Mouse (Mus musculus) E14TG2a.4 (cell line): ENCODE results near the gene Pfkm.
A peak's percentile ranks its signal among the peaks of the same experiment; 100 is the strongest.

Experiments used
- H3K27me3 ChIP-seq: 2 replicates; pipeline ENCODE4 v1.6.1; 2014; ENCODE audit warnings: low read length, control low read depth; ENCODE audit not compliant: insufficient read depth
- H3K36me3 ChIP-seq: 2 replicates; pipeline ENCODE4 v1.6.1; 2014; ENCODE audit warnings: low read length, control low read depth; ENCODE audit not compliant: insufficient read depth
- H3K4me1 ChIP-seq: replicated peaks from 2 replicates; pipeline ENCODE4 v1.6.1; 2014; ENCODE audit warnings: low read depth, low read length, control low read depth
- H3K4me3 ChIP-seq: replicated peaks from 2 replicates; pipeline ENCODE4 v1.5.1; 2014; ENCODE audit warnings: mild to moderate bottlenecking, low read length
- H3K9me3 ChIP-seq: 2 replicates; pipeline ENCODE4 v1.6.1; 2014; ENCODE audit warnings: low read length, control low read depth
- CTCF ChIP-seq: conservative IDR thresholded peaks from 2 replicates; pipeline ENCODE4 v1.5.1; 2014; ENCODE audit warnings: low read length
- NANOG ChIP-seq: IDR thresholded peaks from 2 replicates; pipeline ENCODE4 v1.6.1; 2014; ENCODE audit warnings: borderline replicate concordance, low read length, mixed read lengths
- POU5F1 ChIP-seq: IDR thresholded peaks from 2 replicates; pipeline ENCODE4 v1.6.1; 2014; ENCODE audit warnings: low read length, borderline replicate concordance

The Pfkm gene

DNA sequence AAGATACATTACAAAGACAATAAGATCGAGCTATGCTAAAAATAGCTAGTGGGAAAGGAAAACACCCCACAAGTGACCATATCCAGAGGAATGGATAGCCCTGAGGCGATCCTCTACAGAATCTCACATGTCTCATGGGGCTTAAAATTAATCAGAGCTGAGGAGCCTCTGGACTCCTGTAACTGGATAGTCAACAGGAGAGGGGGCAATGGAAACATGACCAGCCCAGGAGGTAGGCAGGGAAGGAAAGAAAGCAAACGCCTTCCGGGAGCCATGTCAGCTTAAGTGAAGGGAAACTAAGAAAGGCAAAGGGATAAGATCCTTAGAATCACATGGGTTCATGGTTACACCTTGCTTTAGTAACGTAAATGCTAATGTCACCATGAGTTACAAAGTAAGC lies 48.4 kb downstream of the Pfkm start:
- Histone ChIP-seq H3K36me3 (peaks cover 44% of the 10 kb centered on the region), H3K9me3 (0 out of 2 replicates have a peak, but pooled peaks cover under 1% of the 10 kb centered on the region), H3K4me3 (no peak overlapping the region), H3K4me1 (peaks cover 41% of the 10 kb centered on the region), H3K27me3 (no peaks in the 10 kb centered on the region)
- TF ChIP-seq NANOG (no peak), CTCF (no peak), POU5F1 (no peak)

GRCm38 (mm10) chr15:98142515-98142914 lies 50.1 kb downstream of the Pfkm start:
- Histone ChIP-seq H3K27me3 (no peaks in the 10 kb centered on the region), H3K4me3 (no peak overlapping the region), H3K36me3 (peaks cover 27% of the 10 kb centered on the region), H3K9me3 (peaks cover 14% of the 10 kb centered on the region), H3K4me1 (peaks cover 35% of the 10 kb centered on the region)
- TF ChIP-seq CTCF (no peak), POU5F1 (no peak), NANOG (no peak)

GRCm38 (mm10) chr15:98144861-98145507 lies 52.6 kb downstream of the Pfkm start:
- H3K4me3 ChIP-seq = peak overlapping the region; percentile 91
- peaks cover 29% of the 10 kb centered on the region for H3K9me3 ChIP-seq
- no peak for TF ChIP-seq POU5F1
- peaks cover 35% of the 10 kb centered on the region for H3K4me1 ChIP-seq
- no peaks in the 10 kb centered on the region for H3K27me3 ChIP-seq
- peaks cover 15% of the 10 kb centered on the region for H3K36me3 ChIP-seq

DNA sequence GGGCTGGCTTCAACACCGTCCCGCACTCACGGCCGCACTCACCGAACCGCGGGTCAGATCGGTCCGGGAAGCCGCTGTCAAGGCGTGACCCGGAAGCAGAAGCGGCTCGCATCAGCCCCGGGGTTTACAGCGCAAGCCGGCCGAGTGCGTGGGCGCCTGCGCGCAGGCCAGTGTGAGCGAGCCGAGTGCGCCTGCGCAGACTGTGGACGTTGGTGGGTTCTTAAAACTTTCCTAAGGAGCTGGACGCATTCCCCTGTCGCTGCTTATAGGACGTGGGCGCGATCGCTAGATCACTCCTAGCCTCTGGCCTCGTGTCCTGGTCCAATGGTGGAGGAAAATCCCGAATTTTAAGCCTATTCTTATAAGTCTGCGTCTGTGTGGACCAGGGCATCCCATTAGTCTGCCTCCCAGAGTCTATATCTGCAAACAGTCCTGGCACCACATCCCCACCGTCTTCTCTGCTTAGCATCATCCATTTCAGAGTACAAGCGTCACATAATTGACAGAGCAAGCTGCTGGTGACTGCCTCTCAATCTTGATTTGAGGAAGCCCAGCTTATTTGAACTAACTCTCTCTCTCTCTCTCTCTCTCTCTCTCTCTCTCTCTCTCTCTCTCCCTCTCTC lies 53.3 kb downstream of the Pfkm start:
- Histone ChIP-seq H3K4me3 (peak overlapping the region; percentile 91), H3K36me3 (peaks cover 15% of the 10 kb centered on the region), H3K4me1 (peaks cover 35% of the 10 kb centered on the region), H3K27me3 (no peaks in the 10 kb centered on the region), H3K9me3 (peaks cover 29% of the 10 kb centered on the region)
- TF ChIP-seq NANOG = no peak
- TF ChIP-seq CTCF = no peak
- TF ChIP-seq POU5F1 = no peak

GRCm38 (mm10) chr15:98148356-98148755 lies 56.0 kb downstream of the Pfkm start:
- H3K27me3 ChIP-seq = no peaks in the 10 kb centered on the region
- H3K36me3 ChIP-seq = no peaks in the 10 kb centered on the region
- no peak for TF ChIP-seq CTCF
- TF ChIP-seq POU5F1 = no peak
- TF ChIP-seq NANOG = no peak
- H3K9me3 ChIP-seq = peaks cover 29% of the 10 kb centered on the region
- H3K4me1 ChIP-seq = peaks cover 25% of the 10 kb centered on the region
- no peak overlapping the region for H3K4me3 ChIP-seq

- Histone ChIP-seq H3K27me3 (no peaks in the 10 kb centered on the region), H3K9me3 (peaks cover 29% of the 10 kb centered on the region), H3K4me3 (no peak overlapping the region), H3K36me3 (no peaks in the 10 kb centered on the region), H3K4me1 (peaks cover 22% of the 10 kb centered on the region)
- TF ChIP-seq NANOG = no peak
- no peak for TF ChIP-seq POU5F1
- no peak for TF ChIP-seq CTCF
These were observed 56.8 kb downstream of the Pfkm start for GRCm38 (mm10) chr15:98149166-98149602.

DNA sequence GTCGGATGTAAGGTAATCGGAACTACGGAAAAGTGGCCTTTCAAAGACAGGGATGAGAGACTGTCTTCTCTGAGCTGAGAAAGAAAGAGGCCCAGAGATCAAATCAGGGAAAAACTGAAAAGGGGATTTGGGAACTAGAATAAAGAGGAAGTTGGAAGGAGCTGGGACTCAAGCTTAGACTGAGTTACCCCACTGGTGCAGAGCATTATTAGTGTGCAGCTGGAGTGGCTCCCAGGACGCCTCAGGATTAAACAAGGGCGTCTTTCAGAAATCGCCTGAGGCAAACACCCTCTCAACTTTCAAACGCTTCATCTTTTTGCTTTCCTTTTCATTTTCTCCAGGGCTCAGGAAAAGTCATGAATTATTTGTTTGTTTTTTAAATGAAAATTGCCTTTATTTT lies 60.5 kb downstream of the Pfkm start:
- TF ChIP-seq NANOG = no peak
- TF ChIP-seq CTCF = no peak
- TF ChIP-seq POU5F1 = no peak
- no peaks in the 10 kb centered on the region for H3K36me3 ChIP-seq
- H3K9me3 ChIP-seq = peaks cover 11% of the 10 kb centered on the region
- no peaks in the 10 kb centered on the region for H3K27me3 ChIP-seq
- no peak overlapping the region for H3K4me3 ChIP-seq
- H3K4me1 ChIP-seq = peaks cover 18% of the 10 kb centered on the region

DNA sequence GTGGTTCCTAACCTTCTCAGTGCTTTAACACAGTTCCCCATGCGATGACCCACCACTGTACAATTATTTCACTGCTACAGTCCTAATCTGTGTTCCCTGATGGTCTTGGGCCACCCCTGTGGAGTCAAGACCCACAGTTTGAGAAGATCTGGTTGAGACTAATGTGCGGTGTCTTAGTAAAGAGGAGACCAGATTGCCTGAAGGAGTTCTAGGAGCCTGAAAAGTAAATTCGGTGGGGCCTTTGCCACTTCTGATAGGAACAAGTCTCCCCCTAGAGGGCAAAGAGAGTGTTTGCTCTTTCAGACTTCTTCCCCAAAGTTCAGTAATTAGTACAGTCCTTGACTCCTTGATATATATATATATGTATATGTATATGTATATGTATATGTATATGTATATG lies 61.2 kb downstream of the Pfkm start:
- Histone ChIP-seq H3K9me3 (0 out of 2 replicates have a peak, but pooled peaks cover 5% of the 10 kb centered on the region), H3K36me3 (no peaks in the 10 kb centered on the region), H3K27me3 (no peaks in the 10 kb centered on the region), H3K4me3 (no peak overlapping the region), H3K4me1 (peaks cover 18% of the 10 kb centered on the region)
- peak; percentile 60 for TF ChIP-seq CTCF
- no peak for TF ChIP-seq NANOG

- Histone ChIP-seq H3K9me3 (0 out of 2 replicates have a peak, but pooled peaks cover under 1% of the 10 kb centered on the region), H3K4me3 (no peak overlapping the region), H3K27me3 (no peaks in the 10 kb centered on the region), H3K4me1 (peaks cover 18% of the 10 kb centered on the region), H3K36me3 (no peaks in the 10 kb centered on the region)
- no peak for TF ChIP-seq NANOG
- no peak for TF ChIP-seq POU5F1
- no peak for TF ChIP-seq CTCF
These were observed 61.8 kb downstream of the Pfkm start for GRCm38 (mm10) chr15:98154146-98154545.
